Mouse (Mus musculus) myocyte (in vitro differentiated cells): ENCODE measurements around the gene Dgkg. TPM values are rescaled to one million over a fixed set of nuclear protein-coding genes. Genes with fewer than 3 reads are reported as not detected.

Source experiments
- H3K27me3 ChIP-seq: one replicate; pipeline ENCODE4 v1.6.1; 2011; ENCODE audit not compliant: control insufficient read depth, insufficient read depth, insufficient read length
- H3K36me3 ChIP-seq: one replicate; pipeline ENCODE4 v1.6.1; 2011; ENCODE audit not compliant: control insufficient read depth, insufficient read depth
- H3K4me2 ChIP-seq: one replicate; pipeline ENCODE4 v1.6.1; 2011; ENCODE audit warnings: low read depth, control low read depth
- H3K4me3 ChIP-seq: one replicate; pipeline ENCODE4 v1.5.1; 2011; ENCODE audit warnings: mild to moderate bottlenecking, control low read depth, moderate library complexity
- H3K79me2 ChIP-seq: one replicate; pipeline ENCODE4 v1.6.1; 2011; ENCODE audit not compliant: control insufficient read depth, insufficient read depth
- H3ac ChIP-seq: one replicate; pipeline ENCODE4 v1.6.1; 2011; ENCODE audit not compliant: control insufficient read depth, insufficient read length
- CEBPB ChIP-seq: IDR thresholded peaks from 2 replicates; pipeline ENCODE4 v1.6.1; 2011; ENCODE audit warnings: mild to moderate bottlenecking, moderate library complexity; ENCODE audit not compliant: poor library complexity, insufficient read depth, severe bottlenecking
- E2F4 ChIP-seq: IDR thresholded peaks from one replicate; pipeline ENCODE4 v1.6.1; 2011; ENCODE audit warnings: mild to moderate bottlenecking, control low read depth, moderate library complexity; ENCODE audit not compliant: insufficient read depth
- MAX ChIP-seq: IDR thresholded peaks from one replicate; pipeline ENCODE4 v1.6.1; 2011; ENCODE audit warnings: low read depth, mild to moderate bottlenecking, control low read depth
- MYOD1 ChIP-seq, 3 experiments: IDR thresholded peaks; one replicate each; pipeline ENCODE4 v1.6.1; 2011; ENCODE audit warnings: control low read depth in 2 of 3, low read depth in 2 of 3, mild to moderate bottlenecking in 2 of 3, moderate library complexity in 1 of 3; ENCODE audit not compliant: insufficient read length in 2 of 3, control insufficient read depth in 1 of 3
- MYOG ChIP-seq, 3 experiments: IDR thresholded peaks; one replicate each; pipeline ENCODE4 v1.6.1; 2011; ENCODE audit warnings: control low read depth in 2 of 3, low read depth in 2 of 3, mild to moderate bottlenecking in 2 of 3; ENCODE audit not compliant: insufficient read length in 2 of 3, control insufficient read depth in 1 of 3, insufficient read depth in 1 of 3
- POLR2A ChIP-seq: IDR thresholded peaks from one replicate; pipeline ENCODE4 v1.6.1; 2011; ENCODE audit warnings: low read depth, mild to moderate bottlenecking, control low read depth, moderate library complexity; ENCODE audit not compliant: insufficient read length
- POLR2AphosphoS2 ChIP-seq: IDR thresholded peaks from one replicate; pipeline ENCODE4 v1.6.1; 2011; ENCODE audit warnings: low read depth, control low read depth; ENCODE audit not compliant: insufficient read length
- REST ChIP-seq: IDR thresholded peaks from one replicate; pipeline ENCODE4 v1.6.1; 2011; ENCODE audit warnings: mild to moderate bottlenecking, control low read depth, moderate library complexity; ENCODE audit not compliant: insufficient read depth, insufficient read length
- SRF ChIP-seq: IDR thresholded peaks from one replicate; pipeline ENCODE4 v1.6.1; 2011; ENCODE audit warnings: low read depth; ENCODE audit not compliant: control insufficient read depth, insufficient read length
- TCF12 ChIP-seq: IDR thresholded peaks from one replicate; pipeline ENCODE4 v1.6.1; 2011; ENCODE audit warnings: mild to moderate bottlenecking, control low read depth; ENCODE audit not compliant: poor library complexity, insufficient read depth, severe bottlenecking
- TCF3 ChIP-seq: IDR thresholded peaks from one replicate; pipeline ENCODE4 v1.6.1; 2011; ENCODE audit warnings: low read depth, control low read depth; ENCODE audit not compliant: insufficient read length
- USF1 ChIP-seq: IDR thresholded peaks from one replicate; pipeline ENCODE4 v1.6.1; 2011; ENCODE audit warnings: low read depth, mild to moderate bottlenecking, control low read depth, moderate library complexity
- polyA plus RNA-seq: library from polyadenylated mRNA; unstranded; fragments of >200 nt; fragmentation: generic; extraction: Trizol; gene quantifications from one replicate; pipeline ENCODE4 v1.2.1, GENCODE M21; 2012; ENCODE audit warnings: missing spikeins

The Dgkg gene
- polyA plus RNA-seq, 1 experiment, result 0.01 TPM

GRCm38 (mm10) chr16:22655223-22655622 is 1.8 kb downstream of the Dgkg start:
- Histone ChIP-seq H3K4me3 (no peak overlapping the region), H3ac (no peak overlapping the region), H3K4me2 (no peak overlapping the region), H3K79me2 (no peaks in the 10 kb centered on the region), H3K36me3 (no peaks in the 10 kb centered on the region), H3K27me3 (peaks cover 12% of the 10 kb centered on the region)
- TF ChIP-seq TCF12, result no peak
- no peak for TF ChIP-seq TCF3
- TF ChIP-seq REST, result no peak
- TF ChIP-seq POLR2AphosphoS2, result no peak
- no peak for TF ChIP-seq MYOD1 (IDR thresholded peaks at IDR 0.05; ENCODE audit: control insufficient read depth in 1 of 3, insufficient read length in 2 of 3, low read depth in 2 of 3)

GRCm38 (mm10) chr16:22654477-22654835 is 2.6 kb downstream of the Dgkg start:
- H3ac ChIP-seq, result no peak overlapping the region
- no peaks in the 10 kb centered on the region for H3K36me3 ChIP-seq
- no peak overlapping the region for H3K4me3 ChIP-seq
- no peaks in the 10 kb centered on the region for H3K79me2 ChIP-seq
- no peak overlapping the region for H3K4me2 ChIP-seq
- TF ChIP-seq POLR2AphosphoS2, result no peak
- TF ChIP-seq USF1, result no peak
- no peak for TF ChIP-seq CEBPB
- TF ChIP-seq TCF12, result no peak
- no peak for TF ChIP-seq MAX
- TF ChIP-seq MYOG (IDR thresholded peaks at IDR 0.05; ENCODE audit: control insufficient read depth in 1 of 3, insufficient read depth in 1 of 3, insufficient read length in 2 of 3, low read depth in 2 of 3), result no peak
- TF ChIP-seq REST, result no peak
- TF ChIP-seq TCF3, result no peak
- no peak for TF ChIP-seq SRF
- TF ChIP-seq E2F4, result no peak
- TF ChIP-seq MYOD1 (IDR thresholded peaks at IDR 0.05; ENCODE audit: control insufficient read depth in 1 of 3, insufficient read length in 2 of 3, low read depth in 2 of 3), result no peak
- TF ChIP-seq POLR2A, result no peak
- peaks cover 12% of the 10 kb centered on the region for H3K27me3 ChIP-seq

DNA sequence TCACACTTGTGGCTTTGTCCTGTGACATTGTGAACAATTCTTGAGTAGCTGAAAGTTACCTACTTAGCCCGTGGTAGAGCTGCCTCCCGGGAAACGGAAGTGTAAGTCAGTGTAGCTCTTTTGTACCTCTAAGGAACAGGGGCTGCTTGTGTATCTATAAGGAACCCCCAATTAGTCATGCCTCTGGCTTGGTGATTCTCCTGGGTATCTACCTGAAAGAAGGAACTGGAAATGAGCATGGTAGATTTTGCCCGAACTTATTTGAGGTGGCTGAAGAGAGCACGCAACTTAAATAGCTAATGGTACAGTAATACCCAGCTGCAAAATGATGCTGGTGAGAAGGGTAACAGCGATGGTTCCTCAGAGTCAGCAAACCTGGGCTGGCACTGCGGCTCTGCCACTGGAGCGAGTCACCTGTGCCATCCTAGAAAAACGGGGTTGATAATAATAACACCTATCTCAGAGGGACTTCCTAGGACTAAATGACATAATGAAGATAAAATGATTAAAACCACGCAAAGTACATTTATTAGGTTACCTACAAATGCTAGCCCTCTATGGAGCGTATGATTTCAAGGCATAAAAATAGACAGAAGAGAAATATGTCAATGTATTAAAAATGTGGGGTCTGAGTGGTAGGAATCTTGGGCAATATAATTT is 3.1 kb downstream of the Dgkg start:
- no peaks in the 10 kb centered on the region for H3K79me2 ChIP-seq
- no peak overlapping the region for H3ac ChIP-seq
- no peak overlapping the region for H3K4me2 ChIP-seq
- no peaks in the 10 kb centered on the region for H3K36me3 ChIP-seq
- no peak overlapping the region for H3K4me3 ChIP-seq
- H3K27me3 ChIP-seq, result peaks cover 12% of the 10 kb centered on the region
- TF ChIP-seq USF1, result no peak
- no peak for TF ChIP-seq REST
- TF ChIP-seq SRF, result no peak
- no peak for TF ChIP-seq E2F4
- TF ChIP-seq TCF12, result no peak
- TF ChIP-seq TCF3, result no peak
- no peak for TF ChIP-seq MYOD1 (IDR thresholded peaks at IDR 0.05; ENCODE audit: control insufficient read depth in 1 of 3, insufficient read length in 2 of 3, low read depth in 2 of 3)
- no peak for TF ChIP-seq POLR2A
- TF ChIP-seq MYOG (IDR thresholded peaks at IDR 0.05; ENCODE audit: control insufficient read depth in 1 of 3, insufficient read depth in 1 of 3, insufficient read length in 2 of 3, low read depth in 2 of 3), result no peak
- TF ChIP-seq CEBPB, result no peak
- no peak for TF ChIP-seq POLR2AphosphoS2
- TF ChIP-seq MAX, result no peak

- no peaks in the 10 kb centered on the region for H3K79me2 ChIP-seq
- H3K27me3 ChIP-seq, result no peaks in the 10 kb centered on the region
- no peak overlapping the region for H3K4me3 ChIP-seq
- H3ac ChIP-seq, result no peak overlapping the region
- TF ChIP-seq USF1 (no peak), MAX (no peak), CEBPB (no peak), TCF3 (no peak), REST (no peak), TCF12 (no peak), POLR2AphosphoS2 (no peak), SRF (no peak), POLR2A (no peak)
- no peak overlapping the region for H3K4me2 ChIP-seq
- H3K36me3 ChIP-seq, result no peaks in the 10 kb centered on the region
Measured at GRCm38 (mm10) chr16:22651244-22651643, 5.8 kb downstream of the Dgkg start.

- TF ChIP-seq TCF12, result no peak
- TF ChIP-seq TCF3, result no peak
- TF ChIP-seq E2F4, result no peak
- no peak for TF ChIP-seq SRF
- no peak for TF ChIP-seq POLR2AphosphoS2
- TF ChIP-seq USF1, result no peak
- TF ChIP-seq POLR2A, result no peak
- no peak for TF ChIP-seq MYOG (IDR thresholded peaks at IDR 0.05; ENCODE audit: control insufficient read depth in 1 of 3, insufficient read depth in 1 of 3, insufficient read length in 2 of 3, low read depth in 2 of 3)
- TF ChIP-seq MAX, result no peak
- H3ac ChIP-seq, result no peak overlapping the region
- no peak overlapping the region for H3K4me2 ChIP-seq
- H3K27me3 ChIP-seq, result no peaks in the 10 kb centered on the region
- no peaks in the 10 kb centered on the region for H3K79me2 ChIP-seq
- H3K36me3 ChIP-seq, result no peaks in the 10 kb centered on the region
- no peak overlapping the region for H3K4me3 ChIP-seq
Measured at GRCm38 (mm10) chr16:22645256-22645655, 11.8 kb downstream of the Dgkg start.
